Mouse (Mus musculus): Measurements from ENCODE around the gene Smco2.

- TF ChIP-seq CTCF (IDR thresholded peaks at IDR 0.05) (no peak), EP300 (IDR thresholded peaks at IDR 0.05) (no peak)
These were observed 36.9 kb upstream of the Smco2 start for GRCm38 (mm10) chr6:146813007-146813406.

All from lung, postnatal 0 days (tissue).